Mouse (Mus musculus) testis, postnatal 14 days (tissue): Measurements from ENCODE around the gene Fbxo33.

Source experiments
- DNase-seq: peaks from one replicate; pipeline ENCODE4 v3.0.0; 2021; ENCODE audit warnings: low spot score

Gene Fbxo33

GRCm38 (mm10) chr12:59198750-59199149 is 20.8 kb downstream of the Fbxo33 start:
- DNase-seq: no peak

- no peak for DNase-seq
These were observed 23.6 kb downstream of the Fbxo33 start for GRCm38 (mm10) chr12:59195941-59196340.

GRCm38 (mm10) chr12:59195065-59195464 is 24.5 kb downstream of the Fbxo33 start:
- no peak for DNase-seq

- no peak for DNase-seq
These were observed 25.1 kb downstream of the Fbxo33 start for GRCm38 (mm10) chr12:59194341-59195003.

GRCm38 (mm10) chr12:59193637-59194036 is 25.9 kb downstream of the Fbxo33 start:
- no peak for DNase-seq

GRCm38 (mm10) chr12:59188086-59188682 is 31.3 kb downstream of the Fbxo33 start:
- DNase-seq: no peak

GRCm38 (mm10) chr12:59177814-59178213 is 41.7 kb downstream of the Fbxo33 start:
- no peak for DNase-seq

- no peak for DNase-seq
These were observed 49.6 kb downstream of the Fbxo33 start for GRCm38 (mm10) chr12:59169935-59170334.

GRCm38 (mm10) chr12:59166557-59166956 is 53.0 kb downstream of the Fbxo33 start:
- no peak for DNase-seq

- no peak for DNase-seq
These were observed 55.0 kb downstream of the Fbxo33 start for GRCm38 (mm10) chr12:59164522-59164921.

- no peak for DNase-seq
These were observed 56.7 kb downstream of the Fbxo33 start for GRCm38 (mm10) chr12:59162797-59163196.

- DNase-seq: no peak
These were observed 58.4 kb downstream of the Fbxo33 start for GRCm38 (mm10) chr12:59161091-59161490.
